Mouse (Mus musculus) lung, adult 2 months (tissue): Measurements from ENCODE around the gene Fam183b. TPM values are rescaled to one million over a fixed set of nuclear protein-coding genes. Genes with fewer than 3 reads are reported as not detected.

Source experiments
- DNase-seq: peaks from one replicate; pipeline ENCODE4 v3.0.0; 2022
- H3K4me1 ChIP-seq: fragments of 200-500 bp; 2 replicates; pipeline ENCODE4 v1.6.1; 2011; ENCODE audit warnings: low read length; ENCODE audit not compliant: control insufficient read depth, insufficient read depth
- H3K4me3 ChIP-seq: fragments of 200-500 bp; replicated peaks from 2 replicates; pipeline ENCODE3; 2011; ENCODE audit warnings: low read depth, mild to moderate bottlenecking, control low read depth, low read length; ENCODE audit errors: extremely low read depth
- CTCF ChIP-seq: fragments of 200-500 bp; IDR thresholded peaks from 2 replicates; pipeline ENCODE4 v1.5.1; 2011; ENCODE audit warnings: mild to moderate bottlenecking, low read length, control low read depth; ENCODE audit not compliant: insufficient read depth
- POLR2A ChIP-seq: fragments of 200-500 bp; IDR thresholded peaks from 2 replicates; pipeline ENCODE4 v1.6.1; 2011; ENCODE audit warnings: low read depth, mild to moderate bottlenecking, control low read depth, low read length, borderline replicate concordance; ENCODE audit errors: extremely low read depth
- WGBS: fragments of 180-500 bp; shearing (Covaris S2); methylation state at CpG from one replicate; pipeline ENCODE4 v1.1.7; 2018; 5-methylcytosine and 5-hydroxymethylcytosine counted together
- polyA plus RNA-seq: library from polyadenylated mRNA; depleted of rRNA; stranded (reverse); fragments of >200 nt; gene quantifications from 2 replicates; pipeline ENCODE4 v1.2.3, GENCODE M21; 2012

Gene Fam183b
- polyA plus RNA-seq, 1 experiment: 18.1 TPM

- TF ChIP-seq CTCF (no peak), POLR2A (no peak)
- Histone ChIP-seq H3K4me3 (no peak overlapping the region), H3K4me1 (no peaks in the 10 kb centered on the region)
- 0% methylated on average over 1 of the region's 1 CpGs for WGBS
- DNase-seq: no peak
Measured at GRCm38 (mm10) chr11:58812001-58812400, 10.2 kb upstream of the Fam183b start.

- Histone ChIP-seq H3K4me3 (no peak overlapping the region), H3K4me1 (no peaks in the 10 kb centered on the region)
- WGBS: 26% methylated on average over 2 of the region's 2 CpGs
- DNase-seq: no peak
- TF ChIP-seq POLR2A (no peak), CTCF (no peak)
Measured at GRCm38 (mm10) chr11:58804393-58804792, 2.6 kb upstream of the Fam183b start.

GRCm38 (mm10) chr11:58803871-58804270 is 2.1 kb upstream of the Fam183b start:
- 48% methylated on average over 4 of the region's 4 CpGs for WGBS
- no peak for DNase-seq
- no peak for TF ChIP-seq POLR2A
- no peak for TF ChIP-seq CTCF
- Histone ChIP-seq H3K4me1 (no peaks in the 10 kb centered on the region), H3K4me3 (no peak overlapping the region)

- TF ChIP-seq CTCF (no peak), POLR2A (no peak)
- WGBS: 70% methylated on average over 5 of the region's 5 CpGs
- no peak overlapping the region for H3K4me3 ChIP-seq
- DNase-seq: no peak
- no peaks in the 10 kb centered on the region for H3K4me1 ChIP-seq
Measured at GRCm38 (mm10) chr11:58799747-58800146, 2.0 kb downstream of the Fam183b start.

DNA sequence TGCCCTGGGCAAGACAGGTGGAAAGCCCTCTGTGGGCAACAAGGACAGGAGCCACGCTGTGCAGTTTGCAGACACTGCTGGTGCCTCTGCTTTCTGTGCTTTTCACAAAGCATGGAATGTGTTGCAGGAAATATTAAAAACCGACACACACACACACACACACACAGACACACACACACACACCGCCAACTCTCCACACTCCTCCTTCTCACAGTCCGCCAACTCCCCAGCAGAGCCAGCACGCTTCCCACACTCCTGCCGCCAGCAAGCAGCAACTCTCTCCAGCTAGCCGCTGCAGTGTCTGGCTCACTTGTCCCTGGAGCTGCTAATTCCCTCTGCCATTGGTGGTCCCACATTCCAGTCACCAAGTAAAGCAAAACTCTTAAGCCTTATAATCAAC is 4.9 kb downstream of the Fam183b start:
- WGBS: 57% methylated on average over 7 of the region's 7 CpGs
- TF ChIP-seq POLR2A: no peak
- no peak for TF ChIP-seq CTCF
- no peak for DNase-seq
- no peaks in the 10 kb centered on the region for H3K4me1 ChIP-seq
- no peak overlapping the region for H3K4me3 ChIP-seq

GRCm38 (mm10) chr11:58795856-58796255 is 5.9 kb downstream of the Fam183b start:
- no peak for DNase-seq
- 86% methylated on average over 2 of the region's 2 CpGs for WGBS
- Histone ChIP-seq H3K4me1 (no peaks in the 10 kb centered on the region), H3K4me3 (no peak overlapping the region)
- TF ChIP-seq CTCF: no peak
- no peak for TF ChIP-seq POLR2A

DNA sequence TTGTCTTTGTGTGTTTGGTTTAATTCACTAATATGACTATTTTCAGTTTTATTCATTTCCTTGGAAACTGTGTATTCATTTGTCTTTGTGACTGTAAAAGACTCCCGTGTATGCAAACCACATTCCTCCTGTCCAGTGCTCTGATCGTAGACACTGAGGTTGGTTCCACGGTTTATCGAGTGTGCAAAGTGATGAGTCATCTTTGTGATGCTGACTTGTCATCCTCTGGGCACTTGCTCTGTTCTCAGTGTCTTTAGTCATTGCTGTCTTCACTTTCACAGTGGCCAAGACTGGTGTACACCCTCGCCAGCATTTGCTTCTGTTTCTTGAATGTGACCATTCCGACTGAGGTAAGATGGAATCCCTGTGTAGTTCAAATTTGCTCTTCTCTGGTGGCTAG is 11.1 kb downstream of the Fam183b start:
- 59% methylated on average over 6 of the region's 6 CpGs for WGBS
- Histone ChIP-seq H3K4me3 (no peak overlapping the region), H3K4me1 (no peaks in the 10 kb centered on the region)
- no peak for TF ChIP-seq CTCF
- TF ChIP-seq POLR2A: no peak
- DNase-seq: no peak

- WGBS: 30% methylated on average over 2 of the region's 2 CpGs
- H3K4me1 ChIP-seq: no peaks in the 10 kb centered on the region
- H3K4me3 ChIP-seq: no peak overlapping the region
- DNase-seq: no peak
- TF ChIP-seq POLR2A: no peak
- no peak for TF ChIP-seq CTCF
Measured at GRCm38 (mm10) chr11:58790053-58790452, 11.7 kb downstream of the Fam183b start.

GRCm38 (mm10) chr11:58789532-58789931 is 12.2 kb downstream of the Fam183b start:
- DNase-seq: no peak
- no peak for TF ChIP-seq POLR2A
- TF ChIP-seq CTCF: no peak
- 26% methylated on average over 3 of the region's 3 CpGs for WGBS
- Histone ChIP-seq H3K4me1 (no peaks in the 10 kb centered on the region), H3K4me3 (no peak overlapping the region)

DNA sequence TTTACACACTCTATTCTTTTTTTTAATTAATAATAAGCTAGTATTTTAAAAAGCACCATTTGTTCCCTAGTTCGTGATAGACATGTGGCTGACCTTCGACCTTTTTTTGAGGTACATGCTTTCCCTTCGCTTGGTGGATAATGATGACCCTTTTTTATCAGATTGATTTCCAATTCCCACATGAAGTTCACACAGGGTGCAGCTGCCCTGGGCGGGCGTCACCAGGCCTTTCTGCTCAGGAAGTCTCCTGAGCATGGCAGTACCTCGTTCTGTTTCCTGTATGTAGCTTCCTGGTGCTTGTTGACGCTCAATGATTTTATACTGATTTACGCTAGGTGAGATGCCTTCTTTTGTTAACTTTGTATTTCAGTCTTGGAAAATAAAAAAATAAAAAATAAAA is 13.4 kb downstream of the Fam183b start:
- no peak for DNase-seq
- H3K4me1 ChIP-seq: no peaks in the 10 kb centered on the region
- TF ChIP-seq POLR2A: no peak
- TF ChIP-seq CTCF: no peak
- WGBS: 65% methylated on average over 8 of the region's 8 CpGs
- H3K4me3 ChIP-seq: no peak overlapping the region
